Comparison of ENCODE assay signal across 10 mouse cellular contexts in the genomic region with DNA sequence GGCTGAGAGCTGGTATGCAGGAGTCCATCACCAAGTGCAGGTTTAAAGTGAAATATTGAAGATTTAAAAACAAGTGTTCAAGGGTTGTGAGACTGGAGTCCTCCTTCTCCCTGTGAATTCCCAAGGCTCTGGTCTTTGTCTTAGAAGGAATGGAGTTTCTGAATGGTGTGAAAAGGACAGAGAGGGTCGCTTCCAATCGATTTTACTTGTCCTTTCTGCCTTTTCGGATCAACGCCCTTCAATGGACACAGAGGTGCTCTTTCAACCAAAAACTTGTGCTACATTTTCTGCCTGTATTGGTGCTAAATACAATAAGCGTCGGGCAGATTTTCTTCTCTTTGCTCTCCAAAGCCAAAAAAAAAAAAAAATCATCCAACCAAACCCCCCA. TPM values are rescaled to one million over a fixed set of nuclear protein-coding genes. Genes with fewer than 3 reads are reported as not detected.
DNase-seq lines count a peak whose midpoint lies in the region; ATAC-seq and TF ChIP-seq lines count a peak whose summit lies in the region.
"Had no signal": no experiment of that assay in that cellular context is flagged by ENCODE, and none has a peak within 500 bp of the region (broad histone marks: within the 10 kb centered on the region; RNA-seq: fewer than 3 reads in every experiment).

No protein-coding gene starts in this region.

- whole genome bisulfite sequencing in kidney, postnatal 0 days = 23% methylated on average over 6 of the region's 6 CpGs
- WGBS in embryonic facial prominence, embryonic 12.5 days = 22% methylated on average over 6 of the region's 6 CpGs
- WGBS in hindbrain, embryonic 13.5 days = 3% methylated on average over 6 of the region's 6 CpGs
- WGBS in midbrain, embryonic 16.5 days = 10% methylated on average over 6 of the region's 6 CpGs

- H3K9ac ChIP-seq in kidney, postnatal 0 days (ENCODE audit: low read depth, low read length) = peak overlapping the region; percentile 90
- H3K9ac ChIP-seq in embryonic facial prominence, embryonic 12.5 days = no peak overlapping the region
- peak overlapping the region; percentile 61 for H3K9ac ChIP-seq in hindbrain, embryonic 13.5 days
- no peak overlapping the region for H3K9ac ChIP-seq in midbrain, embryonic 16.5 days (ENCODE audit: low read depth, low read length)

- no peak for ATAC-seq in kidney, postnatal 0 days (replicated peaks; ENCODE audit: low FRiP score, low read depth)
- no peak for ATAC-seq in embryonic facial prominence, embryonic 12.5 days (ENCODE audit: insufficient number of reproducible peaks, insufficient read depth, low FRiP score, low TSS enrichment)
- ATAC-seq in hindbrain, embryonic 13.5 days (ENCODE audit: low FRiP score) = no peak
- no peak for ATAC-seq in midbrain, embryonic 16.5 days
- ATAC-seq in megakaryocyte progenitor cell, adult 5-6 weeks (replicated peaks; ENCODE audit: poor library complexity) = no peak

- peak overlapping the region; percentile 67 for H3K4me3 ChIP-seq in kidney, postnatal 0 days (replicated peaks; ENCODE audit: low read depth, low read length)
- H3K4me3 ChIP-seq in embryonic facial prominence, embryonic 12.5 days = peak overlapping the region; percentile 17
- H3K4me3 ChIP-seq in hindbrain, embryonic 13.5 days = peak overlapping the region; percentile 57
- H3K4me3 ChIP-seq in midbrain, embryonic 16.5 days (ENCODE audit: low read depth, low read length) = peak overlapping the region; percentile 20
- H3K4me3 ChIP-seq: left cerebral cortex, adult 2 months had no signal

- TF ChIP-seq CTCF in kidney, postnatal 0 days (IDR thresholded peaks at IDR 0.05; ENCODE audit: low read depth) = no peak

- H3K4me1 ChIP-seq in kidney, postnatal 0 days (replicated peaks; ENCODE audit: insufficient read depth, low read length) = peaks cover 15% of the 10 kb centered on the region
- H3K4me1 ChIP-seq in embryonic facial prominence, embryonic 12.5 days = peaks cover 14% of the 10 kb centered on the region
- peaks cover 40% of the 10 kb centered on the region for H3K4me1 ChIP-seq in hindbrain, embryonic 13.5 days (replicated peaks)
- H3K4me1 ChIP-seq in midbrain, embryonic 16.5 days (ENCODE audit: control insufficient read depth, insufficient read depth, low read length) = peaks cover 6% of the 10 kb centered on the region; the same call in 1 of the 2 replicates

- H3K36me3 ChIP-seq in kidney, postnatal 0 days (ENCODE audit: insufficient read depth, low read length) = no peaks in the 10 kb centered on the region
- H3K36me3 ChIP-seq in embryonic facial prominence, embryonic 12.5 days = no peaks in the 10 kb centered on the region
- H3K36me3 ChIP-seq in hindbrain, embryonic 13.5 days = no peaks in the 10 kb centered on the region
- H3K36me3 ChIP-seq in midbrain, embryonic 16.5 days (ENCODE audit: control insufficient read depth, insufficient read depth, low read length) = no peaks in the 10 kb centered on the region

- no peaks in the 10 kb centered on the region for H3K9me3 ChIP-seq in kidney, postnatal 0 days (replicated peaks; ENCODE audit: low read length)
- no peaks in the 10 kb centered on the region for H3K9me3 ChIP-seq in embryonic facial prominence, embryonic 12.5 days
- H3K9me3 ChIP-seq in hindbrain, embryonic 13.5 days = no peaks in the 10 kb centered on the region
- H3K9me3 ChIP-seq in midbrain, embryonic 16.5 days (replicated peaks; ENCODE audit: control insufficient read depth, low read length, poor library complexity, severe bottlenecking) = no peaks in the 10 kb centered on the region

- peak overlapping the region; percentile 82 for H3K4me2 ChIP-seq in kidney, postnatal 0 days (ENCODE audit: low read length)
- peak overlapping the region; percentile 41 for H3K4me2 ChIP-seq in embryonic facial prominence, embryonic 12.5 days (replicated peaks)
- H3K4me2 ChIP-seq in hindbrain, embryonic 13.5 days = peak overlapping the region; percentile 65
- peak overlapping the region; percentile 54 for H3K4me2 ChIP-seq in midbrain, embryonic 16.5 days (ENCODE audit: low read length)

- DNase-seq in kidney, postnatal 0 days (ENCODE audit: low spot score) = peak; percentile 48
- no peak for DNase-seq in kidney, postnatal 36 days
- DNase-seq in left cerebral cortex, adult 11 months (ENCODE audit: low spot score) = no peak
- no peak for DNase-seq in heart, adult 18-20 months
- DNase-seq: cerebellum, postnatal 36 days had no signal

- no peaks in the 10 kb centered on the region for H3K27me3 ChIP-seq in kidney, postnatal 0 days (ENCODE audit: insufficient read depth, low read length)
- peaks cover 38% of the 10 kb centered on the region for H3K27me3 ChIP-seq in embryonic facial prominence, embryonic 12.5 days
- peaks cover 62% of the 10 kb centered on the region for H3K27me3 ChIP-seq in hindbrain, embryonic 13.5 days
- H3K27me3 ChIP-seq in midbrain, embryonic 16.5 days (ENCODE audit: control insufficient read depth, insufficient read depth, low read depth, low read length) = peaks cover 41% of the 10 kb centered on the region

- peak overlapping the region; percentile 97 for H3K27ac ChIP-seq in kidney, postnatal 0 days
- H3K27ac ChIP-seq in embryonic facial prominence, embryonic 12.5 days = peak overlapping the region; percentile 65; the same call in 1 of the 2 replicates
- H3K27ac ChIP-seq in hindbrain, embryonic 13.5 days = peak overlapping the region; percentile 85
- H3K27ac ChIP-seq in midbrain, embryonic 16.5 days (ENCODE audit: low read length) = peak overlapping the region; percentile 81
- H3K27ac ChIP-seq: left cerebral cortex, adult 2 months had no signal

RNA-seq across cellular contexts. Expression of a gene that starts 1.7 kb away (rescaled TPM):
- polyA plus RNA-seq in kidney, postnatal 0 days (2015; fragmentation: Nextera tagmentation; extraction: Ambion mirVana) = 190 and 203 TPM in 2 replicates
- 96.9 and 99.0 TPM in 2 replicates for polyA plus RNA-seq in embryonic facial prominence, embryonic 12.5 days (2016; fragmentation: Nextera tagmentation; extraction: Ambion mirVana)
- polyA plus RNA-seq in hindbrain, embryonic 13.5 days (2015; fragmentation: Nextera tagmentation; extraction: Ambion mirVana) = 118 and 134 TPM in 2 replicates
- 78.0 and 102 TPM in 2 replicates for polyA plus RNA-seq in midbrain, embryonic 16.5 days (2015; fragmentation: Nextera tagmentation; extraction: Ambion mirVana)
- total RNA-seq in megakaryocyte progenitor cell, adult 5-6 weeks (2015) = not detected in 2 replicates
- not detected in 2 replicates for total RNA-seq in megakaryocyte progenitor cell, adult 5-6 weeks (2017)
- total RNA-seq in heart, adult 18-20 months (2021) = 10 to 100 TPM; 13.6 to 14.8 TPM

Comparison
In these comparisons a context has a peak if more than half of its experiments do, and no peak if none do; other contexts are left out.
1. H3K4me3 ChIP-seq: peak in every context shown above with its lines; median percentile 67 in kidney, postnatal 0 days; 57 in hindbrain, embryonic 13.5 days; 20 in midbrain, embryonic 16.5 days; 17 in embryonic facial prominence, embryonic 12.5 days.
2. H3K9ac ChIP-seq: peak in kidney, postnatal 0 days (single experiment) and hindbrain, embryonic 13.5 days (single experiment); none in embryonic facial prominence, embryonic 12.5 days (single experiment) and midbrain, embryonic 16.5 days (single experiment).
3. Peak in every context shown above with its lines, with median percentiles within 50 percentile points of each other: H3K27ac ChIP-seq and H3K4me2 ChIP-seq.